In the genomic region with DNA sequence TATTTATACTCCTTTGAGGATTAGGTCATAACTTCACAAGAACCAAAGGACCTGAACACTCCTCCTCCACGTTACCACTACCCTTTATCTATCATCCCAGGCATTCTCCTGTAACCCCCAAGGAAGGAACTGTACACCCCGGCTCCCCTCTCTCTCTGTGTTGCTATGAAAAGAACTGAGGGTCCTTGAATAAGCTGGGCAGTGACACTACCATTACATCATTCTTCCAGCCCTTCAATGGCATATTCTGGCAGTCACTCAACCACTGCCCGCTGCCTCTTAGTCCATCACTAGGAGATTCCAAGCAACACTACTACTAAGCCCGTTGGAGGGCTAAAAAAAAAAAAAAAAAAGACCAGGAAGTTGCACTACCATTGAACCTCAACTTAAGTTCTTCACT, we compare ENCODE assay signal across 26 mouse cellular contexts.
"Had no signal": no experiment of that assay in that cellular context is flagged by ENCODE, and none has a peak within 500 bp of the region (broad histone marks: within the 10 kb centered on the region; RNA-seq: fewer than 3 reads in every experiment).

No protein-coding gene starts in this region.

- H3K36me3 ChIP-seq: heart, embryonic 12.5 days; hindbrain, embryonic 10.5 days; hindbrain, embryonic 12.5 days; limb, embryonic 10.5 days; limb, embryonic 12.5 days; liver, embryonic 13.5 days; liver, embryonic 15.5 days had no signal

- H3K4me1 ChIP-seq: liver, embryonic 13.5 days; liver, embryonic 15.5 days had no signal

- H3K4me2 ChIP-seq: heart, embryonic 12.5 days; hindbrain, embryonic 12.5 days; hindbrain, embryonic 14.5 days; limb, embryonic 12.5 days; liver, embryonic 11.5 days; liver, embryonic 13.5 days; liver, embryonic 15.5 days had no signal

- H3K27ac ChIP-seq: gastrocnemius, adult 2 months; heart, adult 2 months; hindbrain, embryonic 10.5 days; hindbrain, embryonic 12.5 days; hindbrain, embryonic 14.5 days; layer of hippocampus, adult 2 months; left cerebral cortex, adult 2 months; limb, embryonic 10.5 days; limb, embryonic 12.5 days; liver, embryonic 13.5 days; liver, embryonic 15.5 days had no signal

- H3K9ac ChIP-seq: heart, embryonic 12.5 days; hindbrain, embryonic 12.5 days; hindbrain, embryonic 14.5 days; limb, embryonic 12.5 days; liver, embryonic 13.5 days; liver, embryonic 15.5 days; liver, postnatal 0 days had no signal

- H3K4me3 ChIP-seq: gastrocnemius, adult 2 months; heart, adult 2 months; heart, embryonic 12.5 days; hindbrain, embryonic 10.5 days; hindbrain, embryonic 12.5 days; layer of hippocampus, adult 2 months; left cerebral cortex, adult 2 months; limb, embryonic 10.5 days; limb, embryonic 12.5 days; liver, embryonic 13.5 days; liver, embryonic 15.5 days had no signal

- H3K9me3 ChIP-seq: heart, embryonic 12.5 days; hindbrain, embryonic 10.5 days; hindbrain, embryonic 12.5 days; limb, embryonic 10.5 days; limb, embryonic 12.5 days; liver, embryonic 13.5 days; liver, embryonic 15.5 days had no signal

- ATAC-seq: hindbrain, embryonic 16.5 days; inflammation-experienced regulatory T-cells, adult 6 months; liver, postnatal 0 days had no signal

- DNase-seq: gastrocnemius, adult 2 months; gastrocnemius, postnatal 10 days; gastrocnemius, postnatal 25 days; heart, adult 2 months; heart, postnatal 10 days; heart, postnatal 4 days; kidney, adult 18-20 months; kidney, adult 8-10 months; kidney, postnatal 10 days; kidney, postnatal 25 days; kidney, postnatal 4 days; liver; liver, embryonic 13.5 days; liver, postnatal 0 days had no signal

- H3K27me3 ChIP-seq: heart, embryonic 12.5 days; hindbrain, embryonic 12.5 days; limb, embryonic 12.5 days; liver, embryonic 13.5 days; liver, embryonic 15.5 days had no signal
